Mouse (Mus musculus) liver, postnatal 0 days (tissue): ENCODE data around the gene Ankrd16.

Experiments used
- CTCF ChIP-seq: sonication (generic); IDR thresholded peaks from 2 replicates; pipeline ENCODE4 v1.5.1; 2016; ENCODE audit warnings: antibody characterized with exemption, low read depth
- EP300 ChIP-seq: IDR thresholded peaks from 2 replicates; pipeline ENCODE4 v1.6.1; 2016; ENCODE audit warnings: antibody characterized with exemption, low read depth, mild to moderate bottlenecking

GRCm38 (mm10) chr2:11771701-11772100 is 6.0 kb upstream of the Ankrd16 start:
- TF ChIP-seq CTCF (no peak), EP300 (no peak)
